Mouse (Mus musculus) embryonic facial prominence, embryonic 14.5 days (tissue): ENCODE results near the gene Vwa3b. TPM values are rescaled to one million over a fixed set of nuclear protein-coding genes. Genes with fewer than 3 reads are reported as not detected.

Source experiments
- ATAC-seq: fragments of 200-750 bp; cut with Nextera tagmentation; 2 replicates; pipeline ENCODE4 v1.8.0; 2017; ENCODE audit warnings: low read depth, moderate number of reproducible peaks, moderate TSS enrichment
- DNase-seq: peaks from one replicate; pipeline ENCODE4 v3.0.0-alpha.2; 2015; ENCODE audit warnings: low spot score
- H3K27ac ChIP-seq: fragments of 300-500 bp; sonication (generic); replicated peaks from 2 replicates; pipeline ENCODE4 v1.5.1; 2014; ENCODE audit warnings: low read depth, mild to moderate bottlenecking, low read length, moderate library complexity
- H3K27me3 ChIP-seq: fragments of 300-500 bp; sonication (generic); replicated peaks from 2 replicates; pipeline ENCODE4 v1.6.1; 2014; ENCODE audit warnings: low read length; ENCODE audit not compliant: control insufficient read depth, insufficient read depth
- H3K36me3 ChIP-seq: fragments of 300-500 bp; sonication (generic); 2 replicates; pipeline ENCODE4 v1.6.1; 2014; ENCODE audit warnings: low read length, mixed read lengths; ENCODE audit not compliant: control insufficient read depth, insufficient read depth
- H3K4me1 ChIP-seq: fragments of 300-500 bp; sonication (generic); 2 replicates; pipeline ENCODE4 v1.6.1; 2014; ENCODE audit warnings: antibody characterized with exemption, low read length; ENCODE audit not compliant: control insufficient read depth, insufficient read depth
- H3K4me2 ChIP-seq: fragments of 300-500 bp; sonication (generic); 2 replicates; pipeline ENCODE4 v1.6.1; 2014; ENCODE audit warnings: low read depth, mild to moderate bottlenecking, low read length, moderate library complexity, mixed read lengths
- H3K4me3 ChIP-seq: fragments of 300-500 bp; sonication (generic); 2 replicates; pipeline ENCODE4 v1.5.1; 2014; ENCODE audit warnings: low read depth, mild to moderate bottlenecking, low read length
- H3K9ac ChIP-seq: fragments of 300-500 bp; sonication (generic); 2 replicates; pipeline ENCODE4 v1.6.1; 2014; ENCODE audit warnings: low read depth, mild to moderate bottlenecking, low read length, moderate library complexity, mixed read lengths
- H3K9me3 ChIP-seq: fragments of 300-500 bp; sonication (generic); 2 replicates; pipeline ENCODE4 v1.6.1; 2016; ENCODE audit warnings: low read length; ENCODE audit not compliant: control insufficient read depth
- WGBS: fragments of 180-500 bp; shearing (Covaris S2); extraction: QIAGEN DNeasy Blood & Tissue Kit; methylation state at CpG from one replicate; pipeline ENCODE4 v1.1.7; 2014; 5-methylcytosine and 5-hydroxymethylcytosine counted together
- polyA plus RNA-seq: library from polyadenylated mRNA; unstranded; fragments of >200 nt; fragmentation: Nextera tagmentation; extraction: Ambion mirVana; gene quantifications from 2 replicates; pipeline ENCODE4 v1.2.1, GENCODE M21; 2014

The Vwa3b gene
- polyA plus RNA-seq, 1 experiment from 2014 or later = 2.3 TPM

GRCm38 (mm10) chr1:37080442-37080841, 54.0 kb downstream of the Vwa3b start:
- no peaks in the 10 kb centered on the region for H3K36me3 ChIP-seq
- 85% methylated on average over 4 of the region's 4 CpGs for WGBS
- no peak for DNase-seq
- no peak for ATAC-seq
- H3K4me2 ChIP-seq = no peak overlapping the region
- no peak overlapping the region for H3K27ac ChIP-seq
- H3K4me1 ChIP-seq = no peaks in the 10 kb centered on the region
- H3K4me3 ChIP-seq = no peak overlapping the region
- no peak overlapping the region for H3K9ac ChIP-seq
- H3K27me3 ChIP-seq = no peaks in the 10 kb centered on the region
- H3K9me3 ChIP-seq = no peaks in the 10 kb centered on the region

GRCm38 (mm10) chr1:37081376-37082214, 55.2 kb downstream of the Vwa3b start:
- Histone ChIP-seq H3K27me3 (no peaks in the 10 kb centered on the region), H3K4me1 (no peaks in the 10 kb centered on the region), H3K27ac (peak overlapping the region; percentile 28; the same call in 1 of the 2 replicates), H3K4me3 (no peak overlapping the region), H3K36me3 (no peaks in the 10 kb centered on the region), H3K9me3 (no peaks in the 10 kb centered on the region), H3K4me2 (no peak overlapping the region), H3K9ac (no peak overlapping the region)
- DNase-seq (peak; percentile 79), ATAC-seq (peak; percentile 84)
- 64% methylated on average over 12 of the region's 12 CpGs for WGBS

- 83% methylated on average over 2 of the region's 2 CpGs for WGBS
- H3K27ac ChIP-seq = peak overlapping the region; percentile 28; the same call in 1 of the 2 replicates
Observed at GRCm38 (mm10) chr1:37082215-37082464, 55.7 kb downstream of the Vwa3b start.

GRCm38 (mm10) chr1:37084075-37084474, 57.7 kb downstream of the Vwa3b start:
- H3K4me1 ChIP-seq = peaks cover 4% of the 10 kb centered on the region; the same call in 1 of the 2 replicates
- H3K9me3 ChIP-seq = no peaks in the 10 kb centered on the region
- H3K36me3 ChIP-seq = no peaks in the 10 kb centered on the region
- H3K27ac ChIP-seq = no peak overlapping the region
- ATAC-seq (no peak), DNase-seq (no peak)
- H3K27me3 ChIP-seq = no peaks in the 10 kb centered on the region
- no peak overlapping the region for H3K9ac ChIP-seq
- no peak overlapping the region for H3K4me2 ChIP-seq
- whole genome bisulfite sequencing = 61% methylated on average over 2 of the region's 2 CpGs
- no peak overlapping the region for H3K4me3 ChIP-seq

More at GRCm38 (mm10) chr1:37082215-37082464, 55.7 kb downstream of the Vwa3b start:
- no peaks in the 10 kb centered on the region for H3K4me1 ChIP-seq
- peak; percentile 15; the same call in 1 of the 2 replicates for ATAC-seq
- no peaks in the 10 kb centered on the region for H3K27me3 ChIP-seq
- no peak for DNase-seq
- H3K9ac ChIP-seq = no peak overlapping the region
- no peak overlapping the region for H3K4me3 ChIP-seq
- H3K9me3 ChIP-seq = no peaks in the 10 kb centered on the region
- H3K36me3 ChIP-seq = no peaks in the 10 kb centered on the region
- no peak overlapping the region for H3K4me2 ChIP-seq

GRCm38 (mm10) chr1:37085171-37085570, 58.8 kb downstream of the Vwa3b start:
- DNase-seq (no peak), ATAC-seq (no peak)
- Histone ChIP-seq H3K9ac (no peak overlapping the region), H3K9me3 (no peaks in the 10 kb centered on the region), H3K4me3 (no peak overlapping the region), H3K4me2 (no peak overlapping the region), H3K27me3 (no peaks in the 10 kb centered on the region), H3K4me1 (peaks cover 4% of the 10 kb centered on the region; the same call in 1 of the 2 replicates), H3K36me3 (no peaks in the 10 kb centered on the region), H3K27ac (no peak overlapping the region)
- WGBS = 64% methylated on average over 7 of the region's 7 CpGs

GRCm38 (mm10) chr1:37089191-37089590, 62.8 kb downstream of the Vwa3b start:
- peaks cover 4% of the 10 kb centered on the region; the same call in 1 of the 2 replicates for H3K4me1 ChIP-seq

GRCm38 (mm10) chr1:37097382-37098093, 71.1 kb downstream of the Vwa3b start:
- Histone ChIP-seq H3K4me1 (no peaks in the 10 kb centered on the region), H3K9ac (no peak overlapping the region), H3K9me3 (no peaks in the 10 kb centered on the region), H3K4me2 (no peak overlapping the region; the same call in 1 of the 2 replicates), H3K36me3 (no peaks in the 10 kb centered on the region), H3K4me3 (no peak overlapping the region), H3K27me3 (no peaks in the 10 kb centered on the region), H3K27ac (no peak overlapping the region; the same call in 1 of the 2 replicates)
- WGBS = 56% methylated on average over 16 of the region's 17 CpGs
- peak; percentile 83 for ATAC-seq
- DNase-seq = peak; percentile 67

More at GRCm38 (mm10) chr1:37089191-37089590, 62.8 kb downstream of the Vwa3b start:
- no peak overlapping the region for H3K27ac ChIP-seq
- no peaks in the 10 kb centered on the region for H3K9me3 ChIP-seq
- H3K4me2 ChIP-seq = no peak overlapping the region
- H3K36me3 ChIP-seq = no peaks in the 10 kb centered on the region
- H3K9ac ChIP-seq = no peak overlapping the region
- DNase-seq (peak; percentile 64), ATAC-seq (0 out of 2 replicates have a peak, but pooled peaks have one; percentile 19)
- H3K27me3 ChIP-seq = no peaks in the 10 kb centered on the region
- no peak overlapping the region for H3K4me3 ChIP-seq
- WGBS = 63% methylated on average over 5 of the region's 5 CpGs

- no peak for DNase-seq
Observed at GRCm38 (mm10) chr1:37098094-37098555, 71.7 kb downstream of the Vwa3b start.

More at GRCm38 (mm10) chr1:37098094-37098555, 71.7 kb downstream of the Vwa3b start:
- Histone ChIP-seq H3K9ac (no peak overlapping the region), H3K27me3 (no peaks in the 10 kb centered on the region), H3K36me3 (no peaks in the 10 kb centered on the region), H3K9me3 (no peaks in the 10 kb centered on the region), H3K27ac (no peak overlapping the region; the same call in 1 of the 2 replicates), H3K4me3 (no peak overlapping the region), H3K4me2 (no peak overlapping the region), H3K4me1 (no peaks in the 10 kb centered on the region)
- WGBS = 93% methylated on average over 4 of the region's 4 CpGs
- no peak for ATAC-seq
